Mouse (Mus musculus): ENCODE measurements around the gene Sort1. TPM values are rescaled to one million over a fixed set of nuclear protein-coding genes. Genes with fewer than 3 reads are reported as not detected.
"Not testable (repeated sequence)": the region's sequence is repeated elsewhere in the genome, so short reads cannot be mapped to it uniquely, and the experiment has no call there.

Sort1 gene
- 31.9 and 32.4 TPM in 2 replicates for polyA plus RNA-seq (2016; fragmentation: Nextera tagmentation; extraction: Ambion mirVana)

GRCm38 (mm10) chr3:108283781-108284601 is at the start of gene Sort1:
Gene Sort1, plus strand, starts transcription at chr3:108284082.
- H3K9me3 ChIP-seq (replicated peaks) = no peaks in the 10 kb centered on the region
- H3K27ac ChIP-seq (ENCODE audit: poor library complexity, severe bottlenecking) = peak within 1 kb of the TSS; percentile 75
- H3K4me2 ChIP-seq = peak within 1 kb of the TSS; percentile 86
- peaks cover 49% of the 10 kb centered on the region for H3K4me1 ChIP-seq (replicated peaks)
- H3K36me3 ChIP-seq = peaks cover 8% of the 10 kb centered on the region
- under 1% methylated on average over 104 of the region's 109 CpGs for WGBS
- peak within 1 kb of the TSS; percentile 96 for H3K4me3 ChIP-seq
- ATAC-seq (ENCODE audit: insufficient number of reproducible peaks, low FRiP score) = peak; percentile 96
- H3K27me3 ChIP-seq (replicated peaks) = no peaks in the 10 kb centered on the region
- peak within 1 kb of the TSS; percentile 92 for H3K9ac ChIP-seq

- not testable (repeated sequence) for H3K4me3 ChIP-seq; H3K4me2 ChIP-seq; H3K27ac ChIP-seq (ENCODE audit: poor library complexity, severe bottlenecking); ATAC-seq (ENCODE audit: insufficient number of reproducible peaks, low FRiP score); H3K27me3 ChIP-seq (replicated peaks); H3K4me1 ChIP-seq (replicated peaks); H3K9me3 ChIP-seq (replicated peaks); H3K36me3 ChIP-seq; H3K9ac ChIP-seq
- 76% methylated on average over 4 of the region's 4 CpGs for WGBS
Measured at GRCm38 (mm10) chr3:108237474-108238102, 46.3 kb upstream of the Sort1 start.

GRCm38 (mm10) chr3:108241243-108241839 is 42.5 kb upstream of the Sort1 start:
- Histone ChIP-seq H3K4me2 (no peak overlapping the region), H3K9ac (no peak overlapping the region), H3K27me3 (replicated peaks) (no peaks in the 10 kb centered on the region), H3K27ac (ENCODE audit: poor library complexity, severe bottlenecking) (no peak overlapping the region), H3K4me1 (replicated peaks) (no peaks in the 10 kb centered on the region), H3K4me3 (no peak overlapping the region), H3K36me3 (no peaks in the 10 kb centered on the region), H3K9me3 (replicated peaks) (0 out of 2 replicates have a peak, but pooled peaks cover 4% of the 10 kb centered on the region)
- WGBS = 82% methylated on average over 3 of the region's 3 CpGs
- ATAC-seq (ENCODE audit: insufficient number of reproducible peaks, low FRiP score) = no peak

- Histone ChIP-seq H3K27me3 (replicated peaks) (no peaks in the 10 kb centered on the region), H3K4me1 (replicated peaks) (no peaks in the 10 kb centered on the region), H3K27ac (ENCODE audit: poor library complexity, severe bottlenecking) (no peak overlapping the region), H3K9ac (no peak overlapping the region), H3K9me3 (replicated peaks) (no peaks in the 10 kb centered on the region), H3K36me3 (no peaks in the 10 kb centered on the region), H3K4me3 (no peak overlapping the region), H3K4me2 (no peak overlapping the region)
- 81% methylated on average over 2 of the region's 2 CpGs for WGBS
- ATAC-seq (ENCODE audit: insufficient number of reproducible peaks, low FRiP score) = no peak
Measured at GRCm38 (mm10) chr3:108246857-108247256, 37.0 kb upstream of the Sort1 start.

GRCm38 (mm10) chr3:108256719-108257637 is 26.9 kb upstream of the Sort1 start, which contains the start of gene Psma5:
Gene Psma5, plus strand, starts transcription at chr3:108256926.
- peak within 1 kb of the TSS; percentile 70 for H3K27ac ChIP-seq (ENCODE audit: poor library complexity, severe bottlenecking)
- H3K9me3 ChIP-seq (replicated peaks) = no peaks in the 10 kb centered on the region
- H3K36me3 ChIP-seq = peaks cover 3% of the 10 kb centered on the region
- ATAC-seq (ENCODE audit: insufficient number of reproducible peaks, low FRiP score) = peak; percentile 96
- no peaks in the 10 kb centered on the region for H3K27me3 ChIP-seq (replicated peaks)
- WGBS = under 1% methylated on average over 79 of the region's 79 CpGs
- H3K4me2 ChIP-seq = peak within 1 kb of the TSS; percentile 79
- peaks cover 15% of the 10 kb centered on the region for H3K4me1 ChIP-seq (replicated peaks)
- peak within 1 kb of the TSS; percentile 90 for H3K4me3 ChIP-seq
- H3K9ac ChIP-seq = peak within 1 kb of the TSS; percentile 92

- Histone ChIP-seq H3K4me2 (peak overlapping the region; percentile 79), H3K27ac (ENCODE audit: poor library complexity, severe bottlenecking) (no peak overlapping the region), H3K4me3 (peak overlapping the region; percentile 90), H3K9ac (peak overlapping the region; percentile 92), H3K27me3 (replicated peaks) (no peaks in the 10 kb centered on the region), H3K36me3 (peaks cover 10% of the 10 kb centered on the region), H3K4me1 (replicated peaks) (peaks cover 15% of the 10 kb centered on the region), H3K9me3 (replicated peaks) (no peaks in the 10 kb centered on the region)
- WGBS = 64% methylated on average over 3 of the region's 3 CpGs
- ATAC-seq (ENCODE audit: insufficient number of reproducible peaks, low FRiP score) = no peak
Measured at GRCm38 (mm10) chr3:108257831-108258500, 25.9 kb upstream of the Sort1 start.

GRCm38 (mm10) chr3:108259319-108259718 is 24.6 kb upstream of the Sort1 start:
- no peak overlapping the region for H3K27ac ChIP-seq (ENCODE audit: poor library complexity, severe bottlenecking)
- H3K9me3 ChIP-seq (replicated peaks) = no peaks in the 10 kb centered on the region
- no peak overlapping the region for H3K4me3 ChIP-seq
- 53% methylated on average over 3 of the region's 3 CpGs for WGBS
- peak overlapping the region; percentile 48; the same call in 1 of the 2 replicates for H3K4me2 ChIP-seq
- H3K36me3 ChIP-seq = peaks cover 15% of the 10 kb centered on the region
- no peaks in the 10 kb centered on the region for H3K27me3 ChIP-seq (replicated peaks)
- ATAC-seq (ENCODE audit: insufficient number of reproducible peaks, low FRiP score) = peak; percentile 70
- no peak overlapping the region for H3K9ac ChIP-seq
- peaks cover 15% of the 10 kb centered on the region for H3K4me1 ChIP-seq (replicated peaks)

GRCm38 (mm10) chr3:108279495-108279894 is 4.4 kb upstream of the Sort1 start:
- not testable (repeated sequence) for H3K27me3 ChIP-seq (replicated peaks); H3K4me3 ChIP-seq; H3K4me2 ChIP-seq; H3K9me3 ChIP-seq (replicated peaks); H3K4me1 ChIP-seq (replicated peaks); H3K27ac ChIP-seq (ENCODE audit: poor library complexity, severe bottlenecking); ATAC-seq (ENCODE audit: insufficient number of reproducible peaks, low FRiP score); H3K9ac ChIP-seq
- peaks cover 47% of the 10 kb centered on the region for H3K36me3 ChIP-seq
- 81% methylated on average over 5 of the region's 5 CpGs for WGBS

GRCm38 (mm10) chr3:108282401-108283240 is 1.3 kb upstream of the Sort1 start:
- Histone ChIP-seq H3K27me3 (replicated peaks) (no peaks in the 10 kb centered on the region), H3K9ac (peak overlapping the region; percentile 92), H3K4me3 (peak overlapping the region; percentile 96; the same call in 1 of the 2 replicates), H3K36me3 (peaks cover 20% of the 10 kb centered on the region), H3K27ac (ENCODE audit: poor library complexity, severe bottlenecking) (no peak overlapping the region), H3K9me3 (replicated peaks) (no peaks in the 10 kb centered on the region), H3K4me2 (peak overlapping the region; percentile 86), H3K4me1 (replicated peaks) (peaks cover 35% of the 10 kb centered on the region)
- no peak for ATAC-seq (ENCODE audit: insufficient number of reproducible peaks, low FRiP score)
- 28% methylated on average over 12 of the region's 12 CpGs for WGBS
